Mouse (Mus musculus) midbrain, embryonic 12.5 days (tissue): ENCODE results near the gene Fndc9. TPM values are rescaled to one million over a fixed set of nuclear protein-coding genes. Genes with fewer than 3 reads are reported as not detected.

Experiments used
- ATAC-seq: fragments of 200-750 bp; cut with Nextera tagmentation; 2 replicates; pipeline ENCODE4 v1.8.0; 2017; ENCODE audit warnings: low read depth, moderate TSS enrichment, moderate library complexity; ENCODE audit not compliant: low FRiP score
- H3K27ac ChIP-seq: fragments of 300-500 bp; sonication (generic); replicated peaks from 2 replicates; pipeline ENCODE4 v1.5.1; 2016; ENCODE audit warnings: mild to moderate bottlenecking
- H3K27me3 ChIP-seq: fragments of 300-500 bp; sonication (generic); 2 replicates; pipeline ENCODE4 v1.6.1; 2016; ENCODE audit warnings: mild to moderate bottlenecking
- H3K36me3 ChIP-seq: fragments of 300-500 bp; sonication (generic); 2 replicates; pipeline ENCODE4 v1.6.1; 2016
- H3K4me1 ChIP-seq: fragments of 300-500 bp; sonication (generic); 2 replicates; pipeline ENCODE4 v1.6.1; 2016
- H3K4me2 ChIP-seq: fragments of 300-500 bp; sonication (generic); replicated peaks from 2 replicates; pipeline ENCODE4 v1.6.1; 2016; ENCODE audit warnings: mild to moderate bottlenecking, moderate library complexity
- H3K4me3 ChIP-seq: fragments of 300-500 bp; sonication (generic); 2 replicates; pipeline ENCODE4 v1.5.1; 2016; ENCODE audit warnings: mild to moderate bottlenecking
- H3K9ac ChIP-seq: fragments of 300-500 bp; sonication (generic); replicated peaks from 2 replicates; pipeline ENCODE4 v1.6.1; 2016; ENCODE audit warnings: mild to moderate bottlenecking, moderate library complexity
- H3K9me3 ChIP-seq: fragments of 300-500 bp; sonication (generic); 2 replicates; pipeline ENCODE4 v1.6.1; 2016; ENCODE audit warnings: mild to moderate bottlenecking
- WGBS: fragments of 180-500 bp; shearing (Covaris S2); methylation state at CpG from one replicate; pipeline ENCODE4 v1.1.7; 2016; 5-methylcytosine and 5-hydroxymethylcytosine counted together
- polyA plus RNA-seq: library from polyadenylated mRNA; unstranded; fragments of >200 nt; fragmentation: Nextera tagmentation; extraction: Ambion mirVana; gene quantifications from 2 replicates; pipeline ENCODE4 v1.2.1, GENCODE M21; 2016

Fndc9 gene
- polyA plus RNA-seq, 1 experiment from 2014 or later, result 2.2 TPM

GRCm38 (mm10) chr11:46214368-46215230 is 20.7 kb upstream of the Fndc9 start:
- 73% methylated on average over 14 of the region's 14 CpGs for WGBS
- no peaks in the 10 kb centered on the region for H3K27me3 ChIP-seq
- H3K4me2 ChIP-seq, result no peak overlapping the region
- H3K4me3 ChIP-seq, result no peak overlapping the region
- H3K27ac ChIP-seq, result no peak overlapping the region
- no peaks in the 10 kb centered on the region for H3K9me3 ChIP-seq
- no peak for ATAC-seq
- H3K4me1 ChIP-seq, result peaks cover 23% of the 10 kb centered on the region
- 0 out of 2 replicates have a peak, but pooled peaks cover under 1% of the 10 kb centered on the region for H3K36me3 ChIP-seq
- no peak overlapping the region for H3K9ac ChIP-seq

- Histone ChIP-seq H3K4me1 (peaks cover 23% of the 10 kb centered on the region), H3K27ac (peak overlapping the region; percentile 63)
- WGBS, result 24% methylated on average over 3 of the region's 3 CpGs
Measured at GRCm38 (mm10) chr11:46215354-46215753, 20.0 kb upstream of the Fndc9 start.

GRCm38 (mm10) chr11:46216669-46217068 is 18.7 kb upstream of the Fndc9 start:
- H3K27me3 ChIP-seq, result no peaks in the 10 kb centered on the region
- peaks cover 22% of the 10 kb centered on the region for H3K4me1 ChIP-seq
- peaks cover 15% of the 10 kb centered on the region for H3K36me3 ChIP-seq
- WGBS, result 75% methylated on average over 7 of the region's 7 CpGs
- no peaks in the 10 kb centered on the region for H3K9me3 ChIP-seq
- H3K4me2 ChIP-seq, result no peak overlapping the region
- no peak for ATAC-seq
- no peak overlapping the region for H3K9ac ChIP-seq
- no peak overlapping the region for H3K27ac ChIP-seq
- no peak overlapping the region for H3K4me3 ChIP-seq

More at GRCm38 (mm10) chr11:46215354-46215753, 20.0 kb upstream of the Fndc9 start:
- no peaks in the 10 kb centered on the region for H3K9me3 ChIP-seq
- H3K27me3 ChIP-seq, result no peaks in the 10 kb centered on the region
- ATAC-seq, result peak; percentile 68
- no peak overlapping the region for H3K4me2 ChIP-seq
- H3K4me3 ChIP-seq, result no peak overlapping the region
- 0 out of 2 replicates have a peak, but pooled peaks cover 2% of the 10 kb centered on the region for H3K36me3 ChIP-seq
- H3K9ac ChIP-seq, result no peak overlapping the region

- WGBS, result 81% methylated on average over 9 of the region's 9 CpGs
- peak overlapping the region; percentile 84 for H3K27ac ChIP-seq
Measured at GRCm38 (mm10) chr11:46217686-46218085, 17.6 kb upstream of the Fndc9 start.

GRCm38 (mm10) chr11:46218584-46218983 is 16.7 kb upstream of the Fndc9 start:
- no peaks in the 10 kb centered on the region for H3K9me3 ChIP-seq
- 0 out of 2 replicates have a peak overlapping the region, but pooled peaks have one; percentile 12 for H3K9ac ChIP-seq
- peaks cover 16% of the 10 kb centered on the region for H3K4me1 ChIP-seq
- H3K27me3 ChIP-seq, result no peaks in the 10 kb centered on the region
- WGBS, result 24% methylated on average over 5 of the region's 5 CpGs
- H3K27ac ChIP-seq, result peak overlapping the region; percentile 84
- ATAC-seq, result peak; percentile 53
- no peak overlapping the region for H3K4me3 ChIP-seq
- H3K36me3 ChIP-seq, result peaks cover 29% of the 10 kb centered on the region
- H3K4me2 ChIP-seq, result 0 out of 2 replicates have a peak overlapping the region, but pooled peaks have one; percentile 11

More at GRCm38 (mm10) chr11:46217686-46218085, 17.6 kb upstream of the Fndc9 start:
- Histone ChIP-seq H3K9ac (no peak overlapping the region), H3K27me3 (no peaks in the 10 kb centered on the region), H3K36me3 (peaks cover 23% of the 10 kb centered on the region), H3K4me2 (no peak overlapping the region), H3K9me3 (no peaks in the 10 kb centered on the region), H3K4me1 (peaks cover 16% of the 10 kb centered on the region), H3K4me3 (no peak overlapping the region)
- ATAC-seq, result no peak

GRCm38 (mm10) chr11:46219380-46219779 is 16.0 kb upstream of the Fndc9 start:
- peak overlapping the region; percentile 12; the same call in 1 of the 2 replicates for H3K9ac ChIP-seq

GRCm38 (mm10) chr11:46220211-46220610 is 15.1 kb upstream of the Fndc9 start:
- peaks cover 16% of the 10 kb centered on the region for H3K4me1 ChIP-seq

More at GRCm38 (mm10) chr11:46219380-46219779, 16.0 kb upstream of the Fndc9 start:
- Histone ChIP-seq H3K27ac (peak overlapping the region; percentile 84), H3K4me1 (peaks cover 16% of the 10 kb centered on the region), H3K4me2 (no peak overlapping the region), H3K4me3 (no peak overlapping the region), H3K36me3 (peaks cover 34% of the 10 kb centered on the region), H3K27me3 (no peaks in the 10 kb centered on the region), H3K9me3 (no peaks in the 10 kb centered on the region)
- ATAC-seq, result no peak
- WGBS, result 85% methylated on average over 9 of the region's 9 CpGs

GRCm38 (mm10) chr11:46223575-46223974 is 11.8 kb upstream of the Fndc9 start:
- no peaks in the 10 kb centered on the region for H3K27me3 ChIP-seq
- 83% methylated on average over 2 of the region's 2 CpGs for WGBS
- no peak overlapping the region for H3K4me3 ChIP-seq
- no peaks in the 10 kb centered on the region for H3K9me3 ChIP-seq
- H3K27ac ChIP-seq, result no peak overlapping the region
- no peak for ATAC-seq
- H3K4me1 ChIP-seq, result peaks cover 5% of the 10 kb centered on the region
- peaks cover 34% of the 10 kb centered on the region for H3K36me3 ChIP-seq
- H3K4me2 ChIP-seq, result no peak overlapping the region
- no peak overlapping the region for H3K9ac ChIP-seq

More at GRCm38 (mm10) chr11:46220211-46220610, 15.1 kb upstream of the Fndc9 start:
- Histone ChIP-seq H3K27ac (no peak overlapping the region), H3K27me3 (no peaks in the 10 kb centered on the region), H3K9me3 (no peaks in the 10 kb centered on the region), H3K4me3 (no peak overlapping the region), H3K36me3 (peaks cover 34% of the 10 kb centered on the region), H3K9ac (no peak overlapping the region), H3K4me2 (no peak overlapping the region)
- ATAC-seq, result no peak
- WGBS, result 88% methylated on average over 2 of the region's 2 CpGs

- Histone ChIP-seq H3K4me2 (no peak overlapping the region), H3K9ac (no peak overlapping the region), H3K4me3 (no peak overlapping the region), H3K27me3 (no peaks in the 10 kb centered on the region), H3K9me3 (no peaks in the 10 kb centered on the region), H3K27ac (no peak overlapping the region), H3K4me1 (no peaks in the 10 kb centered on the region), H3K36me3 (peaks cover 36% of the 10 kb centered on the region)
- ATAC-seq, result no peak
- 85% methylated on average over 5 of the region's 5 CpGs for WGBS
Measured at GRCm38 (mm10) chr11:46225345-46225744, 10.0 kb upstream of the Fndc9 start.

GRCm38 (mm10) chr11:46230184-46230583 is 5.1 kb upstream of the Fndc9 start:
- Histone ChIP-seq H3K27me3 (no peaks in the 10 kb centered on the region), H3K9ac (no peak overlapping the region), H3K4me2 (no peak overlapping the region), H3K4me3 (no peak overlapping the region), H3K27ac (no peak overlapping the region), H3K9me3 (no peaks in the 10 kb centered on the region), H3K4me1 (peaks cover 5% of the 10 kb centered on the region), H3K36me3 (peaks cover 15% of the 10 kb centered on the region; the same call in 1 of the 2 replicates)
- ATAC-seq, result no peak
- 66% methylated on average over 6 of the region's 6 CpGs for WGBS

- Histone ChIP-seq H3K4me3 (no peak overlapping the region), H3K4me1 (peaks cover 16% of the 10 kb centered on the region), H3K9ac (no peak overlapping the region), H3K9me3 (no peaks in the 10 kb centered on the region), H3K27me3 (no peaks in the 10 kb centered on the region), H3K4me2 (no peak overlapping the region), H3K36me3 (peaks cover 23% of the 10 kb centered on the region), H3K27ac (no peak overlapping the region)
- ATAC-seq, result no peak
- WGBS, result 95% methylated on average over 4 of the region's 4 CpGs
Measured at GRCm38 (mm10) chr11:46232803-46233202, 2.5 kb upstream of the Fndc9 start.

GRCm38 (mm10) chr11:46233966-46234365 is 1.4 kb upstream of the Fndc9 start:
- Histone ChIP-seq H3K4me1 (peaks cover 16% of the 10 kb centered on the region), H3K4me2 (no peak overlapping the region), H3K4me3 (no peak overlapping the region), H3K27ac (no peak overlapping the region), H3K36me3 (peaks cover 35% of the 10 kb centered on the region), H3K9me3 (no peaks in the 10 kb centered on the region), H3K9ac (no peak overlapping the region), H3K27me3 (no peaks in the 10 kb centered on the region)
- WGBS, result 72% methylated on average over 4 of the region's 4 CpGs
- no peak for ATAC-seq
